Mouse (Mus musculus) gastrocnemius, adult 18-20 months (tissue): ENCODE measurements around the gene Psmd5. TPM values are rescaled to one million over a fixed set of nuclear protein-coding genes. Genes with fewer than 3 reads are reported as not detected.
"Not testable (repeated sequence)": the region's sequence is repeated elsewhere in the genome, so short reads cannot be mapped to it uniquely, and the experiment has no call there.

ENCODE experiments used
- DNase-seq: peaks from one replicate; pipeline ENCODE4 v3.0.0; 2021; ENCODE audit warnings: low spot score
- total RNA-seq, 2 experiments: library from RNA; stranded (reverse); gene quantifications; 2 replicates each; pipeline ENCODE4 v1.2.3; 2021

The Psmd5 gene
- total RNA-seq, 2 experiments from 2014 or later = 11.9 to 17.4 TPM

DNA sequence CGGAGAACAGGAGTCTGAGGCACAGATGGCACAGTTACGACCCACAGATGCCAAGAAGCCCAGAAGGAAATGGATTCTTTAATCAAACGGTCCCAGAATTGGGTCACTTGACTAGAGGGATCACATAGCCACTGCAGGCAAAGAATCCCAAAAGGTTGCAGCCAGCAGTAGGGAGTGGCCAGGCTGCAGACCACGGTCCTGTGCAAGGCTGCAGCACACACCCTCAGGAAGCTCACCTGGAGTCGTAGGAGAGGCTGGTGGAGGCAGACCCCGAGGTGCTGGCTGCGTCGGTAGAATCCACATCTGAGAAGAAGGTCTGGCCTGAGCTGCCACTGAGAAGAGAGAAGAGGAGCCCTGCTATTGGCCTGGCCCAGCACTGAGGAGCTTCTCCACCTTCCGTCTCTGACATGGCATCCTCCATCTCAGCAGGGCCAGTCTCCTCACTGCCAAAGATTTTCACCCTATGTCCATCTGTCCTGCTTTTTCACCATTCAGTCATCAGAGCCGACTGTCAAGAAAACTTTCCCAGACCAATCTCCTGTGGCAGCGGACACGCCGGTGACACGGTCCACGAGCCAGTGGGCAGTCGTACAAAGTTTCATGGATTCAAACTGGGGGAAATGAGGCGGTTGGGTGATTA lies 22.2 kb upstream of the Psmd5 start:
- DNase-seq = no peak

DNA sequence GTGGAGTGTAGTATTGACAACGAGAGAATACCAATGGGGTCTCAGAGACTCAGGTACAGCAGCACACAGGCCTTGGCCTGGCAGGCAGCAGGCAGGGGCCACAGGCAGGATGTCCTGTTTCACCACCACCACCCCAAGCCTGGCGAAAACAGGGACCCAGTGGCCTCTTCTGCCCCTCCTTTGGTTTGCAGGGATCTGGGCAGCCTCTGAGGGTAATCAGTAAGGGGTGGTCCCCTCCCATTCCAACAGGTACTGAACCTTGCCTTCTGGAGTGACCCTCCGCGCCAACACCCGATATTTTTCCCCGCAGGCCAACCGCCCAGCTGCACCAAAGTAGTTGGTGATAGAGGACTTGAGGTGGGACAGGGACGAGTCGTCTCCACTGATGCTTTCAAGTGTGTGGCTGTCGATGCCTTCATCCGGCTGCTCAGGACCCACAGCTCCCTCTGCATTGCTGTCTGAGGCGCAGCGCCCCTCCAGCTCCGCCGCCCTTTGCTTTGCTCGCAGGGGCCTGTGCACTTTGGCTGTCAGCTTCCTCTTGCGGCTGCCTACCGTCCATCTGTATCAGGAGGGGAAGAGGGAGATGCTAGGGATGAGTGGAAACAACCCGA lies 20.8 kb upstream of the Psmd5 start:
- DNase-seq = no peak

DNA sequence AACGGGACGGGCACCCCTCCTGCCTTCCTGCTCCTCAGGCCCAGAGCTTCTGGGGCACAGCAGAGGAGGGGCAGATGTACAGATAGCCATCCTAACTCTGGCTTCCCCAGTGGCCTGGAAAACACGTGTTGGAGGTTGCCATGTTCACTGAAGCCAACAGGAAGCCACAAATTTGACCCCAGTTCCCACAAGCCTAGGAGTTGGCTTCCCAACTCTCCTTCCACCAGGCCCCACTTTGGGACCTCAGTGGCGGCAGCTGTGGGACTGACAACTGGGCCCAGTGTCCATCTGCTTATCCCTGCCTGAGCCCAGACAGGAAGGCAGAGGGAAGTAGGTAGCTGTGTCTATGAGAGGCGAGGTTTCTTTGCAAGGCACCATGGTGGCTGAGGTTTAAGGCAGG lies 19.2 kb upstream of the Psmd5 start:
- no peak for DNase-seq

DNA sequence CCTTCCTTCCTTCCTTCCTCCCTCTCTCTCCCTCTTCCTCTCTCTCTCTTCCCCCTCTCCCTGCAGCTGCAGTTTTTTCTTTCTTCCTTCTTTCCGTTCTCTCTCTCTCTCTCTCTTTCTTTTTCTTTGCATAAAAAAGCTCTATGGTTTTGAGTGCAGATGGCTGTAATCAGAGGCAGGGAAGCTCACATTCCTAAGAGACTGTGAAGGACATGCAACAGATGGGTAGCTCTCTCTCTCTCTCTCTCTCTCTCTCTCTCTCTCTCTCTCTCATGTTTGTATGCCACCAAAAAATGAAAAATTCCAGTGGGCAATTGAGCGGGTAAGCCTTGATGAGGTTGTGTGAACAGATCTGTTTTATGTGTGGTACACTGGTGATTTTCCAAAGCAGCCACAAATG lies 9.4 kb upstream of the Psmd5 start:
- no peak for DNase-seq

DNA sequence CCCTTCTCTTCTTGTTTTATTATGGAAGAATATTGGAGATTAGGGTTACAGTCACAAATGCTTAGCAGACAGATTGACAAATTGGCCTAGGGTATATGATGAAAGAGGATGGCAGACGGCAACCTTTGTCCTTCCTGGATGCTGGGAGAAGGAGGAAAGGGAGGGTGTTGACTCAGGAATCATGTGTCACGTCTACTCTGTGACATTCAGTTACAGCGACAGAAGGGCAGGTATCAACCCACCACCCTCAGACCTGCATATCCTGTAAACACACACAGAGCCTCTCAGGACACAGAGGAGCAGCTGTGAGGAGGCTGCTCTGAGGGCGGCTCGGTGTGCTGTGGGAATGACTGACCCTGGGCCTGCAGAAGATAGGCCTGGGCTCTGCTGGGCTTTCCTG lies 8.4 kb upstream of the Psmd5 start:
- no peak for DNase-seq

DNA sequence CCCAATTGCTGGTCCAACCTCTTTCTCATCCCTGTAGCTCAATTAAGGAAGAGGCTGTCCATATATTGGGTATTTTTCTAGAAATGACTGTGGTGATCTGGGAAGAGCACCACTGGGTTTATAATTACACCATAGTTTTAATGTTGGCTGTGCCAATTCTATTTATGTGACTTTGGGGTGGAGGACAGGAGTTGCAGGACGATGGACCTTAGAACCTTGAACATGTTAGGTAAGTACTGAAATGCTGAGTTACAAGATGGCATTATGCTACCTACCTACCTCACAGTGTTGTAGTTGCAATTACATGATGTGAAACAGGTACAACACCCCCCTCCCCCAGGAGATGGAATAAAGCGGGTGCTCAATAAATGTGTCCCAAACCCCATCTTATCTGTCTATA lies 8.0 kb upstream of the Psmd5 start:
- DNase-seq = no peak

DNA sequence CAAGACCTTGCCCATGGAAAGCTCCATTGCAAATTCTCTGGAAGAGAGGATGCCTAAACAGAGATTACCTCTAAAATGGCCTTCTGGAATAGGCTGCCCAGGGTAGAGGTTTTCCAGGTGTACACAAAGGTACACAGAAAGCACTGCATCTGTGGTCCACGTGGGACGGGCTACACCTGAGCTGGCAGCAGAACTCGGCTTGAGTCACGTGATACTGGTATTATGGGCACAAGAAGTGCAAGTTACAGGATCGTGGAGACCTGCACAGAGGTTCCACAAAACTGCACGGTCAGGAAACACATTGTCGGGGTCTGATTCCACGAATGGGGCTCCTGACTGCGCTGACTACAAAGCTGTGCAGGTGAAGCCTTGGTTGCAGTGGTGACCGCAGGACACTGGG lies 5.3 kb upstream of the Psmd5 start:
- no peak for DNase-seq

DNA sequence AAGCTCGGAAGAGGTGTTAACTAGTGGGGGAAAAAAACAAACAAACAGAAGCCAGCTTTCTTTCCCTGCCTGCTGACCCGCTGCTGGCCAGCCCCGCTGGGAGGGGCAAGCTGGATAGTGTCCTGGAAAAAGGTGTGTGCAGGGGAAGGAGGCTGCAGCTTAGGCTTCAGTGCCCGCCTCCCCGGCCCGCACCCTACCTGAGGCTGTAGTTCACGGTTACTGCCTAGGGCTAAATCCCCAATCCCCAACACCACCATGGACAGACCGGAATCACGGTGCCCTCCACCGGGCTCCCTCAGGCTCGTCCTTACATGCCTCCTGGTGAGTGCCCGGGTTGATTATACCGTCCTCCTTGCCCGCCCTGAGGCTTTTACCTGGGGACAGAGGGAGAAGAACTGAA lies 497 bp downstream of the Psmd5 start, which contains the start of gene Cutal:
TSS of gene Cutal (plus strand) at position 126 of the 400 bp plus-strand sequence.
- DNase-seq = no peak

DNA sequence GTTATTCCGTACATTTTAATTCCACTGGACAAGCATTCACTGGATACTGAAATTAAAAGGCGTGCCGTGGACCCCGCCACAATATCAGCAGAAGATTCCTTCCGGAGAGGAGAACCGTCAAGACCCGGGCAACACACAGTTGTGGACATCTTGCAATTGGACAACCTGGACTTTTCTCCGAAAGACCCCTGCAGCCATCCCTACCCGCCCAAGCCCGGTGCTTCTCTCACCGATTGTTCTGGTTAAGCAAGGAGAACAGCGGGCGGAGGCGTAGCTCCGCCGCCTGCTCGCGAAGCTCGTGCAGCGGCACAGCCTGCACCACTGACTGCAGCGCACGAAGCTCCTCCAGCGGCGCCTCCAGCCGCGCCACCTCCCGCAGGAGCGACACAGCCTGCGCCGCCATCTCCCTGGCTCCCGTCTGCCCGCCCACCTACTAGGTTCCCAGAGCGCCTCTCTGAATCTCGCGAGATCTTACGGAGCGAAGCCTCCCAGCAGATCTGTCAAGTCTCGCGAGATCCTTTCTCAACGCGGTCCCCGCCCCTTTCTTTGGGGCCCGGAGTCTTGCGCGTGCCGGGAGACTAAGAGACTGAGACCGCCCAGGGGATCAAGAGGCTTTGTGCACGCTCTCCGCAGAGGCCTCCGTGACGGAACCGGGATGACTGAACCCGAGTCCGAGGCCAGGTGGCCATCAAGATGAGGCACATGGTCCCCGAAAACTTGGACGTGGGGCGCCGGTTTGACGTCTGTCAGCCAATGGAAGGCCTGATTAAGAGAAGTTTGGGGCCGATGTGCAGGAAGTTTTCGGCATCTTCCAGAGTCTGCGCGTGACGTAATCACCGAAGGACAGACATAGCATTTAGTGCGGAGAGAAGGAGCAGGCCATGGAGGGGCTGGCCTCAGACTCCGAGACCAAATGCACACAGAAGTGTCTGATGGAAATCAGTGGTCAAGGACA lies 4.0 kb downstream of the Psmd5 start:
- peak; percentile 95 for DNase-seq

DNA sequence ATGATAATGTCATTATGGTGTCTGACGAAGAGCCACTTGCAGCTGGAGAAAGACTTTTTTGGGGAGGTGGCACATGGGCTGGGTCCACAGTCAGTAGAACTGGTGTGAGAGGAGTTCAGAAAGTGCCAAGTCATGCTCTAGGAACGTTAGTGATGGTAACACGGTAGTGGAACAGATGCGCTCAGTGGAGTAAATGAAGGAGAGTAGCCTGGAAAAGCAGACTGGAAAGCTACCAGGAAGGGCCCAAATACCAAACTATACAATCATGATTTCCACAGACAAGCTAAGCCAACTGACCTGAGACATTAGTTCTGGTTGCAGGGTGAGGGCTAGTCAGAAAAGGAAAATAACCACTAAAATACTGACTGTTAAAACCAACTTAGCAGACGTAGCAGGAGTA lies 5.1 kb downstream of the Psmd5 start:
- DNase-seq = no peak

DNA sequence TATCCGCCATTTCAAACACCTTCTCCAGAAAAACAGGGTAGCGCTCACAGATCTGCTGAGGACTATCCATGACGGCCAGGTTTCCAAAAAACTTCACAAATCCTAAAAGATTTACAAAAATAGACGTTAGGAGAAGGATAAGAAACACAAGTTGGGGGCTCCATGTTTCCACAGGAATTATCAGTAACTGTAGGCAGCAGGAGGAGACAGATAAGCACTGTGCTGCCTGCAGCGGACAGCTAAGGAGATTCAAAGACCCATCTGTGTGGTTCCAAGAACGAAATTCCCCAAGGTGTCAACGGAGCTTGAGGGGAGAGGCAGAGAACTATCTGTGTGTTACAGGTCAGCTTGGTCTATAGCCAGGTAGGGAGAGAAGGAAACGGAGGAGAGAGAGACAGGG lies 17.0 kb downstream of the Psmd5 start:
- DNase-seq = no peak

DNA sequence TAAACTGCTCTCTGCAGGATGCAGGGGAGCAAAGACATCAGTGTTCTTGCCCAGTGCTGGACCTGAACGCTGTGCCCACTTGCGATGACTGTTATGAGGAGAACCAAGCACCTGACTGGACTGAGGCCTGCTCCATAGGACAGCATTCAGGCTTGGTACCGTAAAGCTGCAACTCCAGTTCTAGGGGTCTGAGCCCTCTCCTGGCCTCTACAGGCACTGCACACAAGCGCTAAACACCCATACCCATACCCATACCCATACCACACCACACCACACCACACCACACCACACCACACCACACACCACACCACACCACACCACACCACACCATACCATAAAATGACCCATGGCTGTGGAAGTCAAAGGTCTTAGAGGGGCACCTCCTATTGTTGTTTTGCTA lies 19.5 kb downstream of the Psmd5 start:
- no peak for DNase-seq

DNA sequence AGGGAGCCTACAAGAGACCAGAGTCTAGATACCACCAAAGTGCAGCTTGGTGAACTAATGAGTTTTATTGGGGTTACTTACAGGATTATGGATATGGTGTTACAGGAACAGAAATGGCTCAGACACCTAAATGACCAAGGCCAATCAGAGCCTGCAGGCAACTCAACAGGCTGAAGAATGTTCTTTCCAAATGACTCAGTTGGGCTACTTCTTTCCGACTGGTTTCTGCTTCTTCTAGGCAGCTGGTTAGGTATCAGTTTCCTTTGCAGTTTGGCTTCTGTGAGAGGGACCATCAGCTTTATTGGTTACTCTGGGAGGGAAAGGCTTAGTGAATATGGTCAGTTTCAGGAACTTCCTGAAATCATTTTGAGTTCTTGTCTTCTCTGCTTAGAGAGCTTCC lies 27.1 kb downstream of the Psmd5 start:
- no peak for DNase-seq

DNA sequence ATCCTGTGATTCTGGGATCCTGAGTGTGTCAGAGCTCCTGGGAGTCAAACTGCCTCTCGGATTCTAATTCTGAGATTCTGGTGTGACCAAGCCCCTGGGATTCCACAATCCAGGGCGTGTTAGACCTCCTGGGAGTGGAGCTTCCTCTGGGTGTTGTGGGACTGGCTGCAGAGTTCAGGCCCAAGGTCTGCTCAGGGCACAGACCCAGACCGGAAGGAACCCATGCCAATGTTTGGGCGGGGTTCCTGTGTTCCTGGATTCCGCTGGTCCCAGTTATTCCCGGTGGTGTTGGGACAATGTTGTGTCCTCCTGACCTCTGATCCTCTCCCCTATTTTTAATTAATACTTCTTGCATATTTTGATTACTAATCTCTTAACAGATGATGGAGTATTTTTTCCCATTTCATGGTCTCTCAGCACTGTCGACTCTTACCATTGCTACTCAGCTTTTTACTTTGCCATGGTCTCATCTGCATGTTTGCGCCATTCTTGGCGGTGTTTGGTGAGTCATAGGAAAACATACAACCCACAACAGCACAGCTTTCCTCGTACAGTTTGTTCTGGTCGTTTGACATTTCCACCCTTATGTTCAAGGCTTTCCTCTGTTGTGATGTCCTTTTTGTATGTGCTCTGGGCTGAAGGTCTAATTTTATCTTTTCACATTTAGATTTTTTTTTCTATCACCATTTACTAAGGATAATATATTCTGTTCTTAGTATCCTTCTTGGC lies 31.4 kb downstream of the Psmd5 start:
- DNase-seq = peak; percentile 61

DNA sequence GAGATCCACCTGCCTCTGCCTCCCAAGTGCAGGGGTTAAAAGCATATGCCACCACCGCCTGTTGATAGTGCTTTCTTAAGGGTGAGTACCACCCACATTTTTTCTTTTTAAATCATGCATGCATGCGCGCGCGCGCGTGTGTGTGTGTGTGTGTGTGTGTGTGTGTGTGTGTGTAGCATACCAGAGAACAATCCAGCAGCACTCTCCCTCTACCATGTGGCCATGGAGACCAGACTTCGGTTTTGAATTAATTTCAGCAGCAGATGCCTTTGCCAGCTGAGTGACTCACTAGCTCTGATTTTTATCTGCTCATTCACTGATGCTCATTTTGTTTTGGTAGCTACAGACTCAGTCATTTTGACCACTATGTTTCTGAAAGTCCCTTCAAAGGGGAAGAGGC lies 33.1 kb downstream of the Psmd5 start:
- no peak for DNase-seq

DNA sequence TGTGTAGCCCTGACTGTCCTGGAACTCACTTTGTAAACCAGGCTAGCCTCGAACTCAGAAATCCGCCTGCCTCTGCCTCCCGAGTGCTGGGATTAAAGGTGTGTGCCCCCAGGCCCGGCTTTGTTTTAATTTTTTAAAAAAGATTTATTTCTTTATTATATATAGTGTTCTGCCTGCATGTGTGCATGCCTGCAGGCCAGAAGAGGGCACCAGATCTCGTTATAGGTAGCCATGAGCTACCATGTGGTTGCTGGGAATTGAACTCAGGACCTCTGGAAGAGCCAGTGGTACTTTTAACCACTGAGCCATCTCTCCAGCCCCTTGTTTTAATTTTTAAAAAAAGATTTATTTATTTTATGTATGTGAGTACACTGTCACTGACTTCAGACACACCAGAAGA lies 34.6 kb downstream of the Psmd5 start:
- DNase-seq = not testable (repeated sequence)

DNA sequence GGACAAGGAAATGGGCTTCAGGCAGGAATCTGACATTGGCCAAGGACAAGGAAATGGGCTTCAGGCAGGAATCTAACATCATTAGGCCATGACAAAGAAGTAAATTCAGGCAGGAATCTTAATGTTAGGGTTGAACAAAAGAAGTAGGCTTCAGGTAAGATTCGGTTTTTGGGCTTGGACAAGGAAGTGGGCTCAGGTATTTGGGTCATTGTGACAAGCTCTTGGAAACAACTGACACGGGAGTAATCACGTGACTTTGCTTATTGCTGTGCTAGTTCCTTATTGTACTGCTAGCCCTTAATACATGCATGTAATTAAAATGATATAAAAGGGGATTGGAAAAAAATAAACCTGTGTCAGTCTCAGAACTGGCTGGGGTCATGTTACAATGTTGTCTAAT lies 39.1 kb downstream of the Psmd5 start:
- no peak for DNase-seq

DNA sequence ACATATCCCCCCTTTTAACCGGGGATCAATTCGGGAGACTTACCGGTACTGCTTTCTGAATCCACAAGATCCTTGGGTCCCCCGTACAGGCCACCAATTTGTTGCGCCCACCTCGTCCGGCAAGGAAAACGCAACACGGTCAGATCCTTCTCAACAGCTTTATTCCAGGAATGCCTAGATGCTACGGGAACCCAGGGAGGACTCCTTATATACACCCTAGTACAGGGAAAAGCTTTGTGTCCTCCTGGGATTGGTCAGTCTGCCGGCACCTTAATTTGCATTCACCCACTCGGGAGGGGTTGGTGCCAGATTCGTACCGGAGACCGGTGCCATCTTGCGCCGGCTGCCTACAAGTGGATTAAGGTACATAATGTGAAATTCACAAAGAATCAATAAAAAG lies 41.1 kb downstream of the Psmd5 start:
- DNase-seq = no peak

DNA sequence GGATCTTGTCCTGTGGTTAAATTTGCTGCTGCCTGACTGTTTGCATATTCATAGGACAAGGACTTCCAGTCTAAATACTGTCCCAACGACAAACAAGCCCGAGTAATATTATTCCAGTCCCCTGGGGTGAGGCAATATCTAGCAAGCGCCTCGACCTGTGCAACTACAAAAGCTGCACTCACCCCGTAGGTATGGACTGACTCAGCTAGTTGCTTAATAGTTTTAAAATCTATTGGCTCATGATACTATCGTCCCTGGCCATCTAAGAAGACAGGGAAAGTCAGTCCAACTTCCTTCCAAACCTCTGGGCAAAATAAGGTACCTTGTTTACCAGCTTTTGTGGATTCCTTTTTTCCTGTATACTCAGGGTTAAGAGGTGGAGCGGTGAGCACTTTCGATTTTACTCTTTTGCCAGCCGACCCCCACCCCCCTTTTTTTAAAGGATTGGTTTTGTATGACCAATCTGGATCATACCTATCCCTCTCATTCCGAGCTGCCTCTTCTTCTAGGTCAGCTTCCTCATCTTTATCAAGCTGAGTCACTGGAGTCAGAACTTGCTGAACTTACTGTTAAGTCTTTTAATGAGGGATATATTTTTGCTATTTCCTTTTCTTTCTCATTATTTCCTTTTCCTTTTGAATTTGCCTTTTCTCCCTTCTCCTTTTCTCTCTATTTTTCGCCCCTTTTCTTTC lies 41.9 kb downstream of the Psmd5 start, which contains the start of gene Gm34653:
TSS of gene Gm34653 (plus strand) at position 242 of the 692 bp plus-strand sequence.
- DNase-seq = not testable (repeated sequence)

DNA sequence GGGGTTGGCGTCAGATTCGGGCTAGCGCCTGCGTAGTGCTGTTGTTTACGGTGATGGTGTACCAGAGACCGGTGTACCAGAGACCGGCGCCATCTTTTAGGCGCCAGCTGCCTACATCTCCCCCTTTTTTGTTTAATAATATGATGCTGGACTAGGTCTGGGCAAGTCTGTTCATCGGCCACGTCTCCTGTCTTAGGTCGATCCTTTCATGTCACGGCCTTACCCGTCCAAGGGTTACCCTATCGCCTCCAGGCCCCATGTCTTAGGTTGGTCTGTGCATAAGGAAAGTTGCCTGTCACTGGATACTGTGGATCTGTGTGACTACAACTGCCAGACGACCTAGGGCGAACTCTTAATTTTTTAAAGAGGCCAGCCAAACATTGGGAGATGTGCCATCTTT lies 44.7 kb downstream of the Psmd5 start:
- DNase-seq = not testable (repeated sequence)

DNA sequence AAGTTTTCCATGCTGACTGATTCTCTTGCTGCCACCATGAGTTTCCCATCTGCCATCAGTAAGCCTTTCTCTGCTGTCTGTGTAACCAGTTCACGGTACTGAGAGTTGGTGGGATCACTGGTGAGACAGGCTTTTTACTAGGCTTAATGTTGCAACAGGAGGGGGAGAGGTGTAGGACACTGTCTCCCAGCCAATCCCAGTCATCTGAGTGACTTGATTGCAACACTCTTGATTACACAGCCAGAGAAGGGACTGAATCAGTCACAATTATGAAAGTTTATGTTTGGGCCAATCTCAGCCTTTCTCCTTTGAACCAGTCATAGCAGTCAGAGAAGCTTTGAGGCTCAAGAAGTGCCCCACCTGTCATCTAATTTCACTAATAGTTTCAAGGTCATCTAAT lies 46.7 kb downstream of the Psmd5 start:
- no peak for DNase-seq
